Comparison of ENCODE assay signal across 7 mouse cellular contexts in the genomic region with DNA sequence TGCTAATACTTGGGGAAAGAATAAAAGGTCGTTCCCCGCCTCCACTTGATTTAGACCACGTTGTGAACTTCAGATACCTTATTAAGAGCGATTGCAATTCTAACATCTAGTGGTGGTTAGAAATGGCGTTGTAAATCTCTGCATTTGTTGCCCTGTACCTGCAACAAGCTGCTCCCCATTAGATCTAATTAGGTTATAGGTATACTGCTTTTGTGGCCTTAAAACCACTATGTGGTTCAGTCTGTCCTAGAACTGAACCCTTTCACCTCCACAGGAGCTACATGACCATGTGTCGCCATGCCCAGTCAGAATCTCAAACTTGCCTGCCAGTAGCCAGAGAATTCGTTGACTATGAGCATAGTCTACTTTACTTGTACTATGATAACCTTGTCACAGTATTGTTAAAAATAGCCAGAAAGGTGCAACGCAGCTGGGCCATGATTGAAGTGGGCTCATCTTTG. TPM values are rescaled to one million over a fixed set of nuclear protein-coding genes. Genes with fewer than 3 reads are reported as not detected.
DNase-seq lines count a peak whose midpoint lies in the region; ATAC-seq and TF ChIP-seq lines count a peak whose summit lies in the region.

No protein-coding gene starts in this region.

- TF ChIP-seq CTCF in thymus, adult 2 months (IDR thresholded peaks at IDR 0.05; ENCODE audit: borderline replicate concordance, control insufficient read depth, extremely low read depth, insufficient read depth, low read length, poor library complexity), result no peak

- peak overlapping the region; percentile 90 for H3K4me3 ChIP-seq in thymus, adult 2 months (ENCODE audit: control insufficient read depth, insufficient read depth, low read length)
- peak overlapping the region; percentile 92 for H3K4me3 ChIP-seq in forebrain, embryonic 13.5 days
- peak overlapping the region; percentile 97 for H3K4me3 ChIP-seq in limb, embryonic 15.5 days

- no peak for TF ChIP-seq POLR2A in thymus, adult 2 months (IDR thresholded peaks at IDR 0.05; ENCODE audit: control insufficient read depth, extremely low read depth, insufficient read depth, low read length, poor library complexity)

- H3K4me2 ChIP-seq in forebrain, embryonic 13.5 days, result peak overlapping the region; percentile 77
- H3K4me2 ChIP-seq in limb, embryonic 15.5 days, result peak overlapping the region; percentile 50

- 32% methylated on average over 8 of the region's 8 CpGs for WGBS in thymus, adult 2 months
- 31% methylated on average over 8 of the region's 8 CpGs for WGBS in forebrain, embryonic 13.5 days
- WGBS in limb, embryonic 15.5 days, result 27% methylated on average over 8 of the region's 8 CpGs

- no peaks in the 10 kb centered on the region for H3K9me3 ChIP-seq in forebrain, embryonic 13.5 days (replicated peaks)
- no peaks in the 10 kb centered on the region for H3K9me3 ChIP-seq in limb, embryonic 15.5 days

- peaks cover 3% of the 10 kb centered on the region for H3K36me3 ChIP-seq in thymus, adult 2 months (ENCODE audit: control insufficient read depth, insufficient read depth, low read length)
- peaks cover 11% of the 10 kb centered on the region for H3K36me3 ChIP-seq in forebrain, embryonic 13.5 days (ENCODE audit: poor library complexity, severe bottlenecking)
- peaks cover 9% of the 10 kb centered on the region for H3K36me3 ChIP-seq in limb, embryonic 15.5 days

- ATAC-seq in forebrain, embryonic 13.5 days, result no peak
- no peak for ATAC-seq in limb, embryonic 15.5 days (ENCODE audit: insufficient number of reproducible peaks, low FRiP score, low TSS enrichment, low read depth)

- peak overlapping the region; percentile 99 for H3K9ac ChIP-seq in forebrain, embryonic 13.5 days
- peak overlapping the region; percentile 97 for H3K9ac ChIP-seq in limb, embryonic 15.5 days

- H3K27ac ChIP-seq in thymus, adult 2 months (ENCODE audit: control insufficient read depth, insufficient read depth, low read length), result no peak overlapping the region; the same call in 1 of the 2 replicates
- H3K27ac ChIP-seq in forebrain, embryonic 13.5 days, result peak overlapping the region; percentile 93
- H3K27ac ChIP-seq in limb, embryonic 15.5 days, result peak overlapping the region; percentile 93

- DNase-seq in thymus, adult 2 months, result no peak
- no peak for DNase-seq in thymus, postnatal 4 days
- DNase-seq in embryo, embryonic 9.5 days (ENCODE audit: extremely low spot score), result no peak
- DNase-seq in urinary bladder, adult 2 months (ENCODE audit: low spot score), result no peak
- no peak for DNase-seq in frontal cortex, postnatal 25 days (ENCODE audit: low spot score in 2 of 2)

- no peaks in the 10 kb centered on the region for H3K27me3 ChIP-seq in thymus, adult 2 months (ENCODE audit: control insufficient read depth, insufficient read depth, low read length)
- no peaks in the 10 kb centered on the region for H3K27me3 ChIP-seq in forebrain, embryonic 13.5 days
- H3K27me3 ChIP-seq in limb, embryonic 15.5 days, result no peaks in the 10 kb centered on the region

- H3K4me1 ChIP-seq in thymus, adult 2 months (replicated peaks; ENCODE audit: control insufficient read depth, insufficient read depth, low read length), result peaks cover 4% of the 10 kb centered on the region
- H3K4me1 ChIP-seq in forebrain, embryonic 13.5 days, result peaks cover 30% of the 10 kb centered on the region
- H3K4me1 ChIP-seq in limb, embryonic 15.5 days, result peaks cover 12% of the 10 kb centered on the region

RNA-seq across cellular contexts. Expression of a gene that starts 0.4 kb away (rescaled TPM):
- polyA plus RNA-seq in thymus, adult 2 months (2012; rRNA removed), result 33.7 and 35.5 TPM in 2 replicates
- 485 and 515 TPM in 2 replicates for polyA plus RNA-seq in forebrain, embryonic 13.5 days (2015; fragmentation: Nextera tagmentation; extraction: Ambion mirVana)
- polyA plus RNA-seq in limb, embryonic 15.5 days (2015; fragmentation: Nextera tagmentation; extraction: Ambion mirVana), result 515 and 536 TPM in 2 replicates
- 97.1 and 100 TPM in 2 replicates for polyA plus RNA-seq in urinary bladder, adult 2 months (2012; rRNA removed)
